Mouse (Mus musculus) lung, adult 2 months (tissue): ENCODE measurements around the gene Nrf1.

ENCODE experiments used
- CTCF ChIP-seq: fragments of 200-500 bp; IDR thresholded peaks from 2 replicates; pipeline ENCODE4 v1.5.1; 2011; ENCODE audit warnings: mild to moderate bottlenecking, low read length, control low read depth; ENCODE audit not compliant: insufficient read depth
- POLR2A ChIP-seq: fragments of 200-500 bp; IDR thresholded peaks from 2 replicates; pipeline ENCODE4 v1.6.1; 2011; ENCODE audit warnings: low read depth, mild to moderate bottlenecking, control low read depth, low read length, borderline replicate concordance; ENCODE audit errors: extremely low read depth

DNA sequence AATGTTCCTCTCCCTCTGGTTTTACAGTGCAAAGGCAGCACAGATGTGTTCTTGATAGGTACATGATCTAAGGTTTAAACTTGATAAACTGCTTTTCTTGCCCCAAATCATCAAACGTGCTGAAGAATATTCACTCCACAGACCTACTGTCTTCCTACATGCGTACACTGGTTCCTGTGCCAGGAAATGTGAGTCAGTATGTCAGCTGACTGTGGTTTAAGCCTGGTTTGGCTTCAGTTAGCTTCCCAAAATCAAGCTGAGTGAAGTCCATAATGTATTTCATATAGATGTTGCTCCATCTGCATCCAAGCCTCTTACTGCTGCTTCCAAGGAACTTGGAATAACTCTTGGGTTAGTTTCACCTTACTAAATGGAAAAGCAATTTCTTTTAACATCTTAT is 66.3 kb downstream of the Nrf1 start:
- TF ChIP-seq CTCF, result no peak
- no peak for TF ChIP-seq POLR2A
